Mouse (Mus musculus): Measurements from ENCODE around the gene Dgki.

DNA sequence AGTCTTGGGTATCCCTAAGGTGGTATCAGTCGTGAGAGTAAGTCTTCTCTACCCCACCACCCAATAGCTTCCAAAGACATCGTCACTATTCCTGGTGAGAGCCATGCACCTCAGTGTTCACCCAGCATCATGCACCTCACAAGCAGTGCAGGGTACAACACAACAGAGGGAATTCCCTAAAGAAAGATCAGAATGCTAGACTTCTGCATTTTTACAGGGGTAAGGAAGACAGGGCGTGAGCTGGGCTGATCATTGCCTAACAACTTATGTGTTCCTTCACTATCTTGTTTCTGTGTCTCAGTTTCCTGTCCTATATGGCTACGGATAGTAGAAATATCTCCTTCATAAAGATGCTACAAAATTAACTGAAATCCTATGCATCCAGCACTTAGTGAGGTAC lies 13.8 kb downstream of the Dgki start:
- no peak for TF ChIP-seq EP300 (IDR thresholded peaks at IDR 0.05; ENCODE audit: insufficient read depth, low read depth, low read length)
- no peak for TF ChIP-seq CTCF (IDR thresholded peaks at IDR 0.05; ENCODE audit: low read depth, low read length)
- no peak for TF ChIP-seq POLR2A (IDR thresholded peaks at IDR 0.05; ENCODE audit: insufficient read depth, low read length)
